Comparison of ENCODE assay signal across 8 mouse cellular contexts in genomic region chr13:23424494-23425325, GRCm38 (mm10). TPM values are rescaled to one million over a fixed set of nuclear protein-coding genes. Genes with fewer than 3 reads are reported as not detected.
DNase-seq lines count a peak whose midpoint lies in the region; ATAC-seq and TF ChIP-seq lines count a peak whose summit lies in the region.

No protein-coding gene starts in this region.

- TF ChIP-seq CTCF in intestine, postnatal 0 days (IDR thresholded peaks at IDR 0.05; ENCODE audit: low read depth): peak; percentile 97

- peak overlapping the region; percentile 57 for H3K27ac ChIP-seq in embryonic facial prominence, embryonic 10.5 days (replicated peaks)
- no peak overlapping the region for H3K27ac ChIP-seq in intestine, postnatal 0 days (ENCODE audit: low read depth, low read length)

- peak overlapping the region; percentile 95 for H3K4me3 ChIP-seq in embryonic facial prominence, embryonic 10.5 days
- H3K4me3 ChIP-seq in intestine, postnatal 0 days (ENCODE audit: low read depth, low read length): peak overlapping the region; percentile 100

- ATAC-seq in granulocyte monocyte progenitor cell, adult 5-6 weeks (replicated peaks; ENCODE audit: poor library complexity, severe bottlenecking): peak; percentile 82
- ATAC-seq in intestine, postnatal 0 days: peak; percentile 78

- H3K27me3 ChIP-seq in embryonic facial prominence, embryonic 10.5 days (replicated peaks; ENCODE audit: low read depth, poor library complexity, severe bottlenecking): no peaks in the 10 kb centered on the region
- no peaks in the 10 kb centered on the region for H3K27me3 ChIP-seq in intestine, postnatal 0 days (replicated peaks; ENCODE audit: control insufficient read depth, insufficient read depth, low read length)

- peak; percentile 59 to 84 for DNase-seq in urinary bladder, adult 18-20 months (ENCODE audit: low spot score in 2 of 2)
- no peak for DNase-seq in urinary bladder, postnatal 10 days (ENCODE audit: low spot score)
- DNase-seq in embryonic facial prominence, embryonic 10.5 days (ENCODE audit: low spot score): peak; percentile 94
- peak; percentile 86 for DNase-seq in left cerebral cortex, postnatal 36 days (ENCODE audit: low spot score in 2 of 2)
- DNase-seq in mesoderm, embryonic 11.5 days (ENCODE audit: low read depth, low spot score): peak; percentile 97
- DNase-seq in right cerebral cortex, postnatal 4 days: peak; percentile 81

- no peak overlapping the region for H3K9ac ChIP-seq in intestine, postnatal 0 days (ENCODE audit: low read depth, low read length)

- WGBS in embryonic facial prominence, embryonic 10.5 days: 2% methylated on average over 25 of the region's 25 CpGs
- WGBS in intestine, postnatal 0 days: 2% methylated on average over 25 of the region's 25 CpGs

- peak overlapping the region; percentile 96 for H3K4me2 ChIP-seq in intestine, postnatal 0 days (replicated peaks; ENCODE audit: low read depth)

- intact Hi-C loops in left cerebral cortex, postnatal 36 days (cut with DNase I): no loop called here

- H3K36me3 ChIP-seq in embryonic facial prominence, embryonic 10.5 days (replicated peaks): peaks cover 29% of the 10 kb centered on the region
- peaks cover 17% of the 10 kb centered on the region for H3K36me3 ChIP-seq in intestine, postnatal 0 days (ENCODE audit: control insufficient read depth, insufficient read depth)

- peaks cover 16% of the 10 kb centered on the region for H3K4me1 ChIP-seq in embryonic facial prominence, embryonic 10.5 days
- no peaks in the 10 kb centered on the region for H3K4me1 ChIP-seq in intestine, postnatal 0 days (replicated peaks; ENCODE audit: control insufficient read depth, insufficient read depth, low read length)

- no peaks in the 10 kb centered on the region for H3K9me3 ChIP-seq in embryonic facial prominence, embryonic 10.5 days
- H3K9me3 ChIP-seq in intestine, postnatal 0 days (ENCODE audit: control insufficient read depth): no peaks in the 10 kb centered on the region

RNA-seq across cellular contexts. Expression of gene Abt1, which starts 1.0 kb away (rescaled TPM):
- polyA plus RNA-seq in embryonic facial prominence, embryonic 10.5 days (2016; fragmentation: Nextera tagmentation; extraction: Ambion mirVana): 15.0 and 15.6 TPM in 2 replicates
- total RNA-seq in granulocyte monocyte progenitor cell, adult 5-6 weeks (2014; fragmentation: Nextera tagmentation): 2.9 and 5.7 TPM in 2 replicates
- total RNA-seq in granulocyte monocyte progenitor cell, adult 5-6 weeks (2017): 11.0 and 13.7 TPM in 2 replicates
- 5.1 and 5.6 TPM in 2 replicates for polyA plus RNA-seq in intestine, postnatal 0 days (2015; fragmentation: Nextera tagmentation; extraction: Ambion mirVana)
- 1 to 10 TPM; 8.4 to 8.5 TPM for total RNA-seq in left cerebral cortex, postnatal 36 days (2021)

RNA-seq across cellular contexts. Expression of gene Btn1a1, which starts 41.0 kb away (rescaled TPM):
- 0.12 and 0.16 TPM in 2 replicates for polyA plus RNA-seq in embryonic facial prominence, embryonic 10.5 days (2016; fragmentation: Nextera tagmentation; extraction: Ambion mirVana)
- not detected in 2 replicates for total RNA-seq in granulocyte monocyte progenitor cell, adult 5-6 weeks (2014; fragmentation: Nextera tagmentation)
- not detected in 2 replicates for total RNA-seq in granulocyte monocyte progenitor cell, adult 5-6 weeks (2017)
- polyA plus RNA-seq in intestine, postnatal 0 days (2015; fragmentation: Nextera tagmentation; extraction: Ambion mirVana): not detected in 2 replicates
- total RNA-seq in left cerebral cortex, postnatal 36 days (2021): not detected

RNA-seq across cellular contexts. Expression of gene Zfp322a, which starts 55.7 kb away (rescaled TPM):
- 59.9 and 60.6 TPM in 2 replicates for polyA plus RNA-seq in embryonic facial prominence, embryonic 10.5 days (2016; fragmentation: Nextera tagmentation; extraction: Ambion mirVana)
- total RNA-seq in granulocyte monocyte progenitor cell, adult 5-6 weeks (2014; fragmentation: Nextera tagmentation): 21.8 and 34.5 TPM in 2 replicates
- 43.7 and 71.1 TPM in 2 replicates for total RNA-seq in granulocyte monocyte progenitor cell, adult 5-6 weeks (2017)
- polyA plus RNA-seq in intestine, postnatal 0 days (2015; fragmentation: Nextera tagmentation; extraction: Ambion mirVana): 15.6 and 17.2 TPM in 2 replicates
- total RNA-seq in left cerebral cortex, postnatal 36 days (2021): 10 to 100 TPM; 26.3 to 35.5 TPM
